Mouse (Mus musculus): Measurements from ENCODE around the gene Slc17a7.
A peak's percentile ranks its signal among the peaks of the same experiment; 100 is the strongest.
"Not testable (repeated sequence)": the region's sequence is repeated elsewhere in the genome, so short reads cannot be mapped to it uniquely, and the experiment has no call there.

Gene Slc17a7

GRCm38 (mm10) chr7:45154993-45155514 is 8.7 kb upstream of the Slc17a7 start:
- peak; percentile 84 for DNase-seq

- no peak for DNase-seq
These were observed 8.2 kb upstream of the Slc17a7 start for GRCm38 (mm10) chr7:45155590-45155989.

- DNase-seq: no peak
These were observed 7.5 kb upstream of the Slc17a7 start for GRCm38 (mm10) chr7:45156206-45156605.

- DNase-seq: no peak
These were observed 6.3 kb upstream of the Slc17a7 start for GRCm38 (mm10) chr7:45157459-45157858.

GRCm38 (mm10) chr7:45158991-45159390 is 4.8 kb upstream of the Slc17a7 start:
- DNase-seq: no peak

- DNase-seq: no peak
These were observed 3.4 kb upstream of the Slc17a7 start for GRCm38 (mm10) chr7:45160316-45160800.

GRCm38 (mm10) chr7:45160866-45161265 is 2.9 kb upstream of the Slc17a7 start:
- DNase-seq: no peak

GRCm38 (mm10) chr7:45161612-45162473 is 1.9 kb upstream of the Slc17a7 start:
- DNase-seq: peak; percentile 92

- DNase-seq: no peak
These were observed 1.2 kb upstream of the Slc17a7 start for GRCm38 (mm10) chr7:45162551-45162950.

- no peak for DNase-seq
These were observed 643 bp upstream of the Slc17a7 start for GRCm38 (mm10) chr7:45162996-45163615.

- no peak for DNase-seq
These were observed 1.1 kb downstream of the Slc17a7 start for GRCm38 (mm10) chr7:45164833-45165232.

- no peak for DNase-seq
These were observed 2.0 kb downstream of the Slc17a7 start for GRCm38 (mm10) chr7:45165701-45166100.

GRCm38 (mm10) chr7:45166950-45167401 is 3.2 kb downstream of the Slc17a7 start:
- DNase-seq: no peak

GRCm38 (mm10) chr7:45167761-45168445 is 4.2 kb downstream of the Slc17a7 start:
- DNase-seq: no peak

GRCm38 (mm10) chr7:45168656-45169055 is 4.9 kb downstream of the Slc17a7 start:
- no peak for DNase-seq

- DNase-seq: no peak
These were observed 5.7 kb downstream of the Slc17a7 start for GRCm38 (mm10) chr7:45169495-45169894.

GRCm38 (mm10) chr7:45172974-45173373 is 9.2 kb downstream of the Slc17a7 start:
- DNase-seq: no peak

GRCm38 (mm10) chr7:45173772-45174171 is 10.0 kb downstream of the Slc17a7 start:
- not testable (repeated sequence) for DNase-seq

GRCm38 (mm10) chr7:45174567-45175280 is 11.0 kb downstream of the Slc17a7 start:
- DNase-seq: no peak

- DNase-seq: no peak
These were observed 11.6 kb downstream of the Slc17a7 start for GRCm38 (mm10) chr7:45175398-45175797.

- no peak for DNase-seq
These were observed 12.2 kb downstream of the Slc17a7 start for GRCm38 (mm10) chr7:45175929-45176328.

GRCm38 (mm10) chr7:45176356-45176755 is 12.6 kb downstream of the Slc17a7 start:
- DNase-seq: no peak
